Mouse (Mus musculus) brain, embryonic 14.5 days (tissue): Measurements from ENCODE around the gene Ldlrad3. TPM values are rescaled to one million over a fixed set of nuclear protein-coding genes. Genes with fewer than 3 reads are reported as not detected.

Experiments used
- DNase-seq: peaks from one replicate; pipeline ENCODE4 v3.0.0-alpha.2; 2011; ENCODE audit warnings: low read depth
- CTCF ChIP-seq: fragments of 200-500 bp; IDR thresholded peaks from 2 replicates; pipeline ENCODE4 v1.5.1; 2012; ENCODE audit warnings: inconsistent platforms, mild to moderate bottlenecking, moderate library complexity, borderline replicate concordance; ENCODE audit not compliant: insufficient read depth, insufficient read length; ENCODE audit errors: extremely low read depth
- POLR2A ChIP-seq: fragments of 200-500 bp; IDR thresholded peaks from 2 replicates; pipeline ENCODE4 v1.6.1; 2012; ENCODE audit warnings: mild to moderate bottlenecking, inconsistent platforms, borderline replicate concordance; ENCODE audit not compliant: poor library complexity, insufficient read depth, insufficient read length, severe bottlenecking; ENCODE audit errors: extremely low read depth
- polyA plus RNA-seq: library from polyadenylated mRNA; depleted of rRNA; stranded (reverse); fragments of >200 nt; gene quantifications from 2 replicates; pipeline ENCODE4 v1.2.3, GENCODE M21; 2012

Gene Ldlrad3
- polyA plus RNA-seq, 1 experiment = 26.2 TPM

DNA sequence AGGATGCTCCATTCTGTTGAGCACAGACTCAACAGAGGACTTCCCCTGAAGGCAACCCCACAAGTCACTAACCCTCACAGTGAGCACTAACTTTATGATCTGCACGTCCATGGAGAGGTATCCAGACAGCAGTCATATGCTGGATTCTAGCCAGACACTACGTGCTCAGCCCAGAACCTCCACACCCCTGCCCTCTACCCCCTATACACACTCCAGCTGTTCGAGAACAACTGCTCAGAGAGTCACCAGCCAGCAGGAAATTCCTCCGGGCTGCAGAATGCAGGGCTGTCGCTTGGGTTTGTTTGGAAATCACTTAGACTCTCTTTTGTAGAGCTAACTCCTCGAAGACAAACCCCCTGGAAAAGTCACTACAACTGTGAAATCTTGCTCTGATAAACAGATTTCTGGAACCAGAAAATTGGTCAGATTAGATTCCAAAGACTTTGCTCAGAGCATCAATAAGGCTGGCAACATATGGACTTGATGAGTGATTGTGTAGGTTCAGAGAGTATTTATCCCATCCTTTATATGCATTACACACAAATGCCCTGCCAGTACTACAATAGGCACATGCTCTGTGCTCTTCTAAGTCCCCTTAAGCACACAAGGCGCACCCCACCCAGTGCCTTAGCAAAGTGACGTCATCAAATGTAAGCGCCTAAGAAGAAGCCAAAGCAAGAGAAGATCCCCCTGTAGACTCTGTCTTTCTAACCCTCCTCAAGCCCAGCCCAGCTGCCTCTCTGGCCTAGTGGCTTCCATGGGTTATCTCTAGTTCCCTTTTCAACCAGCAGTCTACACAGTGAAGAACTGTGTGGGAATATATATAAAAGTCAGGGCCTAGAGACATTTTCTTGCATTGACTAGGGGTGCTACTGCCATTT, 69.4 kb downstream of the Ldlrad3 start:
- no peak for TF ChIP-seq POLR2A
- TF ChIP-seq CTCF = no peak
- no peak for DNase-seq

DNA sequence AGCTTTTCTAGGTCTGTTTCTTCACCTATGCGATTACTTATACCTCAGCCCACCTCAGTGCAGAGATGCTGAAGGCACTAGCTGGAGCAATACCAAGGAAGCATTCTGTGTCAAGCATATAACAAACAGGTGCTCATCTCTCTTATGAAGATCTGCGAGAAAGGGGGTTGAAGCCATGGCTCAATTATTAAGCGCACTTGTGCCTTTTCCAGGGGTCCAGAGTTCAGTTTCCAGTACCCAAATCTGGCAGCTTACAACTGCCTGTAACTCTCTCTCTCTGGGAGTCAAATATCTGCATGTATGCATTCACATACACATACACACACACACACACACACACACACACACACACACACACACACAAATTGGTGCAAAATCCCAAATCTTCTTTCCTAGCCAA, 72.4 kb downstream of the Ldlrad3 start:
- DNase-seq = no peak
- no peak for TF ChIP-seq POLR2A

GRCm38 (mm10) chr2:102113323-102113722, 72.9 kb downstream of the Ldlrad3 start:
- DNase-seq = no peak
- no peak for TF ChIP-seq POLR2A
- TF ChIP-seq CTCF = no peak

DNA sequence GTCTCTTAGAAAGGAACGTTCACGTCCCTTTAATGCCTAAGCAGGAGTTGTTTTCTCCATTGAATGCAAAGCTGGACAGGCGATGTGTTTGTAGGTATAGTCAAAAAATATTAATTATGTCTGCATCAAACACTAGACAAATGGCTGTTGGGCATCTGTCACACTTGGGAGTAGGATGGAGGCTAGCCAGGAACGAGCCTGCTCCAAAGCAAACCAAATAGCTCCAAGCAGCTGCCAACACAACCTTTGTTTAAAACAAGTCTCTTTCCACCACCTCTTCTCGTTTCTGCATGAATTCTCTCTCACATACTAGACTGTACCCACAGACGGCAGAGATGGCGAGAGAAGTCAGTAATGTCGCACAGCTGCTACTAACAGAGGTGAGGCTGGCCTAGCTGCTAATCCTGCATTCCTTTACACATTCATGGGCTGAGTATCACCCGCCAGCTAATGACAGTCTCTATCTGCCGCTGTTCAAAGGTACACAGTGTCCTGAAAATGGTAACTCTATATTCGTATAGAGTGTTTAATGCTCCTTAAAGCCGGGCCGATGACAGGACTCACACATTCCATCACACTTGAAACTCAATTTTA, 74.2 kb downstream of the Ldlrad3 start:
- TF ChIP-seq POLR2A (no peak), CTCF (no peak)
- DNase-seq = peak; percentile 65

- DNase-seq = no peak
These were observed 75.9 kb downstream of the Ldlrad3 start for GRCm38 (mm10) chr2:102110306-102110705.

GRCm38 (mm10) chr2:102107280-102107679, 78.9 kb downstream of the Ldlrad3 start:
- peak; percentile 83 for DNase-seq
- TF ChIP-seq CTCF (peak; percentile 34; the same call in 1 of the 2 replicates), POLR2A (no peak)

More at GRCm38 (mm10) chr2:102110306-102110705, 75.9 kb downstream of the Ldlrad3 start:
- TF ChIP-seq CTCF (no peak), POLR2A (no peak)

DNA sequence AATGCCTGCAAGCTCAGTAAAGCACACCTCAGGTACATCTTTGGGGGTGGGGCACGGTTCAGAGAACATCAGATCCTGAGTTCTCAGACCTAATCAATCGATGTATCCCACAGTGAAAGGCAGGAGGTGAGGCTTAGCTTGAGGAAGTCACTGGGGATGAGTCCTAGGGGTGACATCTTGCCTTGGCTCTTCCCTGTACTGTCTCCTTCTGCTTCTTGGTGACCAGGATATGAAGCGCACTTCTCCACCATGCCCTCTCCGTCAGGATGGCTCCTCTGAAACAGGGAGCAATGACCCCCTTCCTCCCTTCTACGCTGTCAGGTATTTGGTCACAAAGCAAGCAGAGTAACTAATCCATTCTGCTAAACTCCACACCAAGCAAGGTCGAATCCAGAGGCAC, 79.5 kb downstream of the Ldlrad3 start:
- no peak for DNase-seq
- TF ChIP-seq CTCF (no peak), POLR2A (no peak)

GRCm38 (mm10) chr2:102105454-102105853, 80.7 kb downstream of the Ldlrad3 start:
- DNase-seq = no peak
- TF ChIP-seq POLR2A (no peak), CTCF (no peak)

DNA sequence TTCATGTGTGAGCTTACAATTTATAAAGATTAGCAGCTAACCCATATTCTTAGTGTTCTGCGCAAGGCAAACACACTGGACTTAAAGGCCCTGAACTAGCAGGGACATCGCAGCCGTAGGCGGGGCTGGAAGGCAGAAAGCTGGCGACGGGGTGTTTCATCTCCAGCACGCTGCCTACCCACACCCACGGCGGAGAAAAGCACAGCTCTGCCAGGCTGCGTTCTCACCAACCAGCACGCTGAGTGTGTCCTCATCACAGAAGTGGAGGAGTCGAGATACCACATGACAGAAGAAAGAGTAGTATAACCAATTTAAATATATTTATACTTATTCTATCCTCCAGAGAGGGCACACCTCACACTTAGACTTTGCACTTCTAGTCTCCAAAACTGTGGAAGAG, 82.2 kb downstream of the Ldlrad3 start:
- TF ChIP-seq POLR2A (no peak), CTCF (no peak)
- DNase-seq = no peak

- DNase-seq = peak; percentile 56
- TF ChIP-seq CTCF (no peak), POLR2A (no peak)
These were observed 85.7 kb downstream of the Ldlrad3 start for GRCm38 (mm10) chr2:102100490-102100889.

- no peak for DNase-seq
- TF ChIP-seq CTCF (no peak), POLR2A (no peak)
These were observed 86.3 kb downstream of the Ldlrad3 start for GRCm38 (mm10) chr2:102099702-102100450.
